Mouse (Mus musculus): ENCODE data around the gene Tcte2.
"Not testable (repeated sequence)": the region's sequence is repeated elsewhere in the genome, so short reads cannot be mapped to it uniquely, and the experiment has no call there.

Gene Tcte2

DNA sequence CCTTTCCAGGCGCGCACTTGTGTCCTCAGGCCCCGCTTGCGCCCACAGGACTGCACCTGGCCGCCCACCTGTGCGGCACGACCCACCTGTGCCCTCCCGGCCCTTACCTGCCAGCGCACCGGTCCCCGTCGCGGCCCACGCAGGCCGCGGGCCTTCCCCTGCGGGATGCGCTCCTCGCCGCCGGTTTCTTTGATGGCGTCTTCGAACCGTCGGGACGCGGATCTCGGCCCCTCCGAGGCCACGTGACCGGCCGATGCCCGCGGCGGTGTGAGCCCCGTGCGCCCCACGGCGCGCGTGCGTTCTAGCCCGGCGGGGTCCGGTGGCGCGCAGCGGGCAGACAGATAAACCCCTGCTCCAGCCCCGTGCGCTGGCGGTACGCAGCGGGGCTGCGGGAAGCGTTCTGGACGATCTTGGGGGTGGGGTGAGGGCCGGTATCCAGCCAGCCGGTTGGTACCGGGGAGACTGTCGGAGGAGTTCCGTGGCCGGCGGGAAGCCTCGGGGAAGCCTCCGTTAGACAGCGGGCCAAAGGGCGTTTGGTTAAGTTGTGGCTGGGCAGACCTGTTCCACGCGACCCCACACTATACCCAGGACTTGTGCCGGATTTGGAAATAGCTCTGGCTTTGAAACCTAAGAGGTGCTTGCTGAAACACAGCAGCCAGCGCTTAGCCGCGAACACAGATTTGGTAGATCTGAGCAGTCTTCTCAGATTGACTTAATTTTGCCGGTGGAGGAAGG lies at the start of gene Tcte2:
Gene Tcte2, minus strand, starts transcription at position 647 of the 735 bp plus-strand sequence.
- in situ Hi-C loops (cut with MboI, MseI) = no loop called here

GRCm38 (mm10) chr17:13806016-13806415 lies 44.4 kb upstream of the Tcte2 start:
- in situ Hi-C loops (cut with MboI, MseI) = no loop called here

- in situ Hi-C loops (cut with MboI, MseI) = no loop called here
These were observed 41.3 kb upstream of the Tcte2 start for GRCm38 (mm10) chr17:13802836-13803408.

DNA sequence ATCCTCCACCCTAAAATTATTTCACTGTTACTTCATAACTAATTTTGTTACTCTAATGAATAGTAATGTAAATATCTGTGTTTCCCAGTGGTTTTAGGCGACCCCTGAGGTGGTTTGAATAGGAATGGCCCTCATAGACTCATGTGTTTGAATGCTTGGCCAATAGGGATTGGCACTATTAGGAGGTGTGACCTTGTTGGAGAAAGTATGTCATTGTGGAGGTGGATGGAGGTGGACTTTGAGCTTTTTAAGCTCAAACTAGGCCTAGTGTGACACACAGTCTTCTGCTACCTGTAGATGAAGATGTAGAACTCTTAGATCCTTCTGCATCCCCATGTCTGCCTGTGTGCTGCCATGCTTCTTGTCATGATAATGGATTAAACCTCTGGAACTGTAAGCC lies 36.1 kb upstream of the Tcte2 start:
- in situ Hi-C loops (cut with MboI, MseI) = no loop called here

- in situ Hi-C loops (cut with MboI, MseI) = loop anchor here (5.0 kb wide), 1 partner anchor 478 kb away; no protein-coding TSS in a partner anchor
These were observed 28.4 kb upstream of the Tcte2 start for GRCm38 (mm10) chr17:13790033-13790432.

GRCm38 (mm10) chr17:13783469-13783868 lies 21.8 kb upstream of the Tcte2 start:
- in situ Hi-C loops (cut with MboI, MseI) = no loop called here

DNA sequence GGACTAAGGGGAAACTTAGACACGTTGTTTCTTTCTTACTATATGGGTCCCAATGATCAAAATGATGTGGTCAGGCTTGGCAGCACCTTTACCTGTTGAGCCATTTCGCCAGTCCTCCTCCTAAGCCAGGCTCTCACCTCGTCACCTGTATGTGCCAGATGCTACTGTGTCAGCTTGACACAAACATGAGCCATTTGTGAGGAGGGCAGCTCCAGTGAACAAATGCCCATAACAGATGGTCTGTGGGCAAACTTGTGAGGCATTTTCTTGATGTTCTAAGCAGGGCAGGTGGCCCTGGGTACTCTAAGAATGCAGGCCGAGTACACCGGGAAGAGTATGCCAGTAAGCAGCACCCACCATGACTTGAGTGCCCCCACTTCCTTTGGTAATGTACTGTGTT lies 20.3 kb upstream of the Tcte2 start:
- in situ Hi-C loops (cut with MboI, MseI) = no loop called here

GRCm38 (mm10) chr17:13778865-13779264 lies 17.2 kb upstream of the Tcte2 start:
- in situ Hi-C loops (cut with MboI, MseI) = no loop called here

DNA sequence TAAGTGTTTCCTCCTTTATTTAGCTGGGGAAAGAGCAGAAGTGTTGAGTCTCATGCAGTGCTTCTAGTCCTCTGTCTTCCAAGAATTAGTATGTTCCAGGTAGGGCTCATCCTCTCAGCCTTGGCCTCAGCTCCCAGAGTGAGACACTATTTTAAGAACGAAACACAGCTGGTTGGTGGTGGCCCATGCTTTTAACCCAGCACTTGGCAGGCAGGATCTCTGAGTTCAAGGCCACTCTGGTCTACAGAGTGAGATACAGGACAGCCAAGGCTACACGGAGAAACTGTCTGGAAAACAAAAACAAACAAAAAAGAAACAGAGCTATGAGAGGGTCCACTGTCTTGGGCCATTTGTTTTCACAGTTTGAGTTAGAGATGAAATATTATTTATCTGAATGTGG lies 16.1 kb upstream of the Tcte2 start:
- in situ Hi-C loops (cut with MboI, MseI) = no loop called here

- in situ Hi-C loops (cut with MboI, MseI) = no loop called here
These were observed 7.6 kb upstream of the Tcte2 start for GRCm38 (mm10) chr17:13769256-13769655.

GRCm38 (mm10) chr17:13768531-13768930 lies 6.9 kb upstream of the Tcte2 start:
- in situ Hi-C loops (cut with MboI, MseI) = no loop called here

DNA sequence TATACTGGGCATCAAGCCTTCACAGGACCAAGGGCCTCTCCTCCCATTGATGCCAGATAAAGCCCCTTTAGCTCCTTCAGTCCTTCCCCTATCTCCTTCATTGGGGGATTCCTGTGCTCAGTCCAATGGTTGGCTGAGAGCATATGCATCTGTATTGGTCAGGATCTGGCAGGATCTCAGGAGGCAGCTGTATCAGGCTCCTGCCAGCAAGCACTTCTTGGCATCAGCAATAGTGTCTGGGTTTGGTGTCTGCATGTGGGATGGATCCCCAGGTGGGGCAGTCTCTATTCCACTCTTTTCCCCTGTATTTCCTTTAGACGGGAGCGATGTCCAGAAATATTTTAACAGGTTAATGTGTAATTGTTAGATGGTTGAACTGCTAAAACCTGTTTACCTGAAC lies 3.3 kb upstream of the Tcte2 start:
- in situ Hi-C loops (cut with MboI, MseI) = not testable (repeated sequence)

DNA sequence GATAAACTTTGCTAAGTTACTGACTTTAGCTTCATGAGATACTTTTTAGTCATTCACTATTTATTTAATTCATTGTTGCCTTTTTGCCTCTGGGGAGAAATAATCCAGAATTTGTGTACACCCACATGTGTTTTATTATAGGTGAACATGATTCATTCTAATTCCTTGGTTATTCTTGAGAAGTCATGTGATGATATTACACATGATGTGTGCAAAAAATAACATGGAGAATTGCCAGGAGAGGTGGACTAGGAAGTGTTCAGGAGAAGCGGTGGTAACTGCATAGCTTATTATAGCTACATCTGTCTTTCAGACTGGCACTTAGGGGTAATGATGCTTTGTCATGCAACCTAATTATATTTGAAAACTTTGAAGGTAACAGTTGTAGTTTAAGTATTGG lies 2.2 kb upstream of the Tcte2 start:
- in situ Hi-C loops (cut with MboI, MseI) = no loop called here

DNA sequence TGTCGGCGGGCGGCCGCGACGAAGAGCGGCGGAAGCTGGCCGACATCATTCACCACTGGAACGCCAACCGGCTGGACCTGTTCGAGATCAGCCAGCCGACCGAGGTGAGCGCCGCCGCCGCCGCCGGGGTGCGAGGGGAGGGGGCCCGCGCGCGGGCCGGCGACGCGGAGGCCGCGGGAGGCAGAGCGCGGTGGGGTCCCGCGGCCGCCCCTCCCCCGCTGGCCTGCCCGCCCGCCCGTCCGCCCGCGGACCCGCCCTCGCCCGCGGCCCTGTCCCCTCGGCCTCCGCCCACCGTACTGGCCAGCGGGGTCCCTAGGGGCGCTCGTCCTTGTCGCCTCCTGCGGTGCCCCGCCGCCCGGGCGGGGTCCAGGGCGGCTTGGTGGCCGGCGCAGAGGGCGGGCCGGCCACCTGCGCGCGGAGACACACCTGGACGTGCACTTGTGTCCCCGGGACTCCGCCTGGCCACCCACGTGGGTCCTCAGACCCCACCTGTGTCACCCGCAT lies 898 bp downstream of the Tcte2 start:
- in situ Hi-C loops (cut with MboI, MseI) = no loop called here

DNA sequence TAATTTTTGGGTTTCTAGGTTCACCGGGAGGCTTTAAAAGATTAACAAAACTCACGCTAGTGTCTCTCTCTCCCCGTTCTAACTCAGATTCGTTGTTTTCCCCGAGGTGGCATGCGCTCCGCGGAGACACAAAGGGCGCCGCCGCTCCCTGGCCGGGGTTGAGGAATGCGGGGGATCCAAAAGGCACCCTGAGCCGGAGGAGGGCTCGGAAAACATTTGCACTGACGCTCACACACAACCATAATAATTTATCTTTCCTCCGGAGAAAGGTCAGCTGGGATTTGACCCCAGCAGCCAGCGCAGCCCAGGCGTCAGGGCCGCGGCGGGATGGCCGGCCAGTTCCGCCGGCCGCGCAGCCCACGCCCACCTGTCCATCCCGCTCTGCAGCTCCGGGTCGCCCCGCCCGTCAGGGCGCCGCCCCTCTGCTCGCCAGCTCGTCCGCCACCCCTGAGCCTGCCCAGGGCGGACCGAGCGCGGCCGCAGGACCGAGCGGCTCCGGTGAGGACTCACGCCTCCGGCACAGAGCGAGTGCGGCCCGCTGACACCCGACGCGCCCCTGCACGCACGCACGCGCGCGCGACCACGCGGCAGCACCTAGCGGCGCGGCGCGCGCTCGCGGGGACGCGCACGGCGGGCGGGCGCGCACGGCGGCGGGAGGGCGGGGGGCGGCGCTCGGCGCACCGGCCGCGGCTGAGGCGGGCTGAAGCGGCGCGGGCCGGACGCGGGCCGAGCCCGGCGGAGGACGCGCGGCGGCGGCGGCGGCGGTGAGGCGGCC lies 1.6 kb downstream of the Tcte2 start, which contains the start of gene Afdn:
Gene Afdn, plus strand, starts transcription at position 687 of the 775 bp plus-strand sequence.
- in situ Hi-C loops (cut with MboI, MseI) = loop anchor here (5.0 kb wide), 1 partner anchor 78 kb away; no protein-coding TSS in a partner anchor

- in situ Hi-C loops (cut with MboI, MseI) = loop anchor here (5.0 kb wide), 1 partner anchor 77 kb away; no protein-coding TSS in a partner anchor
These were observed 2.3 kb downstream of the Tcte2 start for GRCm38 (mm10) chr17:13759156-13759852.

GRCm38 (mm10) chr17:13758586-13758985 lies 3.0 kb downstream of the Tcte2 start:
- in situ Hi-C loops (cut with MboI, MseI) = loop anchor here (5.0 kb wide), 1 partner anchor 76 kb away; no protein-coding TSS in a partner anchor

DNA sequence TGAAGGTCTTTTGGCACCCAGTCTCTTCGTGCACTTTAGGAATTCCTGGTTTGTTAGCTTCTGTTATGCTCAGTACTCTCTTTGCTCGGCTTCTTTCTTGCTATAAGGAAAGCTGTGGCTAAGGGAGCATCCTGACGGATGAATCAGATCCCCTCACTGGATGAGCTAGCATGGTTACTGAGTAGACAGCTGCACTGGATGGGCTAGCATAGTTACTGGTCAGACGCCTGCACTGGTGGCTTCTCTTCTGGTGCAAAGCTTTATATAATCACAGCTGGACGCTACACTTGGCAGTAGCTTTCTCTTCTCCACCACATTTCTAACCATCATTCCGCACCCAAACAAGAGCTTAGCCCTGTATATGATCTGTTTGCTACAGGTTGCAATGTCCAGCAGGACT lies 6.7 kb downstream of the Tcte2 start:
- in situ Hi-C loops (cut with MboI, MseI) = loop anchor here (5.0 kb wide), 1 partner anchor 73 kb away; no protein-coding TSS in a partner anchor

DNA sequence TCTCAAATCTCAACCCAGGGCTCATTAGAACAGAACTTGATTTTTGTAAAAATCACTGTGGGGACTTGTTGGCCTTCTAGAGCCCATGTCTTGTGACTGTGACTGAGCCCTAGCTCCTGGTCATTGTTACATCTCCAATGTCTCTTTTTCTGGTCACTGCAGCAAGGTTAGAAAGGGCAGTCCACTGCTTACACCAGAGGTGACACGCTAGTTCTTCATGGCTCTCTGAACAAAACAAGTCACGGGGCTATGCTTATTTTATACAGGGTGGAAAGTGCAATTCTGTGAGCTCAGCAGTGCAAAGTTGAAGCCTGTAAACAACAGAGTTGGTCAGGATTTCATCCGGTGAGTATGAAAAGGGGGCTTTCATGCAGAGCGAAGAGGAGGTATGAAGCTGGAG lies 7.7 kb downstream of the Tcte2 start:
- in situ Hi-C loops (cut with MboI, MseI) = no loop called here

DNA sequence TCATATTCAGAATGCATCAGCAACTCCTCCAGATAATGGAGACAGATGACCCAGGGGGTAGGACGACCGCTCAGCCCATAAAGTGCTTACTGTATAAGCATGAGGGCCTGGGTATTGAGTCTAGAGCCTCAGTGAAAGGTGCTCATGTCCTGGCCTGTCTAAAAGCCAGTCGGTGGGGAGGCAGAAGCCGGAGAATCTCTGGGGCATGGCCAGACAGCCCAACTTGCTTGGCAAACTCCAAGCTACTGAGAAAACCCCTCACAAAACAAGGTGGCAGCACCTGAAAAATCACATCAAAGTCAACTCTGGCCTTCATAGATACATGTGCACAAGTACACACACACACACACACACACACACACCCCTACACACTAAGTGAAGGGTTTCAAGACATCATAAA lies 12.6 kb downstream of the Tcte2 start:
- in situ Hi-C loops (cut with MboI, MseI) = no loop called here

DNA sequence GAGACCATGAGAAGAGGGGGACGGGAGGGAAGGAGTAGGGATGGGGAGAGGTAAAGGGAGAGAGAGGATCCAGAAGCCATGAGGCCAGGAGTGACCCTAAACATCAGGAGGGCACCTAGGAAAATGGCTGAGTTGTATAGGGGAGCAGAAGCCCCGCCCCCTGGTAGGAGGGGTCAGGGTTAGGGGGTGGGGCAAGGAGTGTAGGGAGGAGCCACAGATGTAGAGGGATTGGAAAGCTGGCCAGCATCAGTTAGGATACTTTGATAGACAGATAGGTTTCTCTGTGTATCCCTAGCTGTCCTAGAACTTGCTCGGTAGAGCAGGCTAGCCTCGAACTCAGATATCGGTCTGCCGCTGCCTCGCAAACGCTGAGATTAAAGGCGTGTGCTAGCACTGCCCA lies 13.9 kb downstream of the Tcte2 start:
- in situ Hi-C loops (cut with MboI, MseI) = no loop called here

Measured in regulatory T cell (primary cell).